Mouse (Mus musculus): ENCODE results near the gene Gatad2b. TPM values are rescaled to one million over a fixed set of nuclear protein-coding genes. Genes with fewer than 3 reads are reported as not detected.

The Gatad2b gene
- polyA plus RNA-seq, 1 experiment from 2014 or later: 16.0 TPM

Small RNAs within 50 kb of the gene (microRNA-seq; reads per million reads assigned to microRNA genes)
- gene Mir7012: 0.62 reads per million

Other genes starting within 250 kb of the Gatad2b start
- gene 4933434E20Rik, start 241.5 kb upstream of the Gatad2b start, polyA plus RNA-seq (2015; fragmentation: Nextera tagmentation; extraction: Ambion mirVana): 241 and 251 TPM in 2 replicates
- gene Ubap2l, start 240.6 kb upstream of the Gatad2b start, polyA plus RNA-seq (2015; fragmentation: Nextera tagmentation; extraction: Ambion mirVana): 169 and 170 TPM in 2 replicates
- gene Tpm3, start 220.5 kb upstream of the Gatad2b start, polyA plus RNA-seq (2015; fragmentation: Nextera tagmentation; extraction: Ambion mirVana): 396 and 421 TPM in 2 replicates
- 0.34 and 0.45 TPM in 2 replicates for gene Nup210l, start 189.0 kb upstream of the Gatad2b start, polyA plus RNA-seq (2015; fragmentation: Nextera tagmentation; extraction: Ambion mirVana)
- 1,033 and 1,129 TPM in 2 replicates for gene Rps27, start 79.5 kb upstream of the Gatad2b start, polyA plus RNA-seq (2015; fragmentation: Nextera tagmentation; extraction: Ambion mirVana)
- gene Rab13, start 79.5 kb upstream of the Gatad2b start, polyA plus RNA-seq (2015; fragmentation: Nextera tagmentation; extraction: Ambion mirVana): 19.9 and 25.6 TPM in 2 replicates
- 90.2 and 97.6 TPM in 2 replicates for gene Jtb, start 61.6 kb upstream of the Gatad2b start, polyA plus RNA-seq (2015; fragmentation: Nextera tagmentation; extraction: Ambion mirVana)
- 3.3 and 3.4 TPM in 2 replicates for gene Creb3l4, start 49.7 kb upstream of the Gatad2b start, polyA plus RNA-seq (2015; fragmentation: Nextera tagmentation; extraction: Ambion mirVana)
- 57.0 and 60.9 TPM in 2 replicates for gene Slc39a1, start 45.0 kb upstream of the Gatad2b start, polyA plus RNA-seq (2015; fragmentation: Nextera tagmentation; extraction: Ambion mirVana)
- gene Crtc2, start 39.0 kb upstream of the Gatad2b start, polyA plus RNA-seq (2015; fragmentation: Nextera tagmentation; extraction: Ambion mirVana): 16.9 and 21.4 TPM in 2 replicates
- gene Dennd4b, start 28.0 kb upstream of the Gatad2b start, polyA plus RNA-seq (2015; fragmentation: Nextera tagmentation; extraction: Ambion mirVana): 5.9 and 6.6 TPM in 2 replicates
- gene Slc27a3, start 96.8 kb downstream of the Gatad2b start, polyA plus RNA-seq (2015; fragmentation: Nextera tagmentation; extraction: Ambion mirVana): 20.2 and 21.8 TPM in 2 replicates
- 29.1 and 32.6 TPM in 2 replicates for gene Ints3, start 140.4 kb downstream of the Gatad2b start, polyA plus RNA-seq (2015; fragmentation: Nextera tagmentation; extraction: Ambion mirVana)
- 1.8 and 2.4 TPM in 2 replicates for gene Npr1, start 172.7 kb downstream of the Gatad2b start, polyA plus RNA-seq (2015; fragmentation: Nextera tagmentation; extraction: Ambion mirVana)
- gene Ilf2, start 182.9 kb downstream of the Gatad2b start, polyA plus RNA-seq (2015; fragmentation: Nextera tagmentation; extraction: Ambion mirVana): 343 and 361 TPM in 2 replicates
- 87.9 and 89.1 TPM in 2 replicates for gene Snapin, start 197.9 kb downstream of the Gatad2b start, polyA plus RNA-seq (2015; fragmentation: Nextera tagmentation; extraction: Ambion mirVana)
- 205 and 212 TPM in 2 replicates for gene Chtop, start 216.3 kb downstream of the Gatad2b start, polyA plus RNA-seq (2015; fragmentation: Nextera tagmentation; extraction: Ambion mirVana)
- 4.7 and 6.9 TPM in 2 replicates for gene S100a1, start 221.2 kb downstream of the Gatad2b start, polyA plus RNA-seq (2015; fragmentation: Nextera tagmentation; extraction: Ambion mirVana)
- gene S100a13, start 221.3 kb downstream of the Gatad2b start, polyA plus RNA-seq (2015; fragmentation: Nextera tagmentation; extraction: Ambion mirVana): 7.7 and 9.9 TPM in 2 replicates
- not detected in 2 replicates for gene S100a14, start 233.7 kb downstream of the Gatad2b start, polyA plus RNA-seq (2015; fragmentation: Nextera tagmentation; extraction: Ambion mirVana)
- 33.7 and 39.5 TPM in 2 replicates for gene S100a16, start 244.1 kb downstream of the Gatad2b start, polyA plus RNA-seq (2015; fragmentation: Nextera tagmentation; extraction: Ambion mirVana)